Mouse (Mus musculus) bone marrow, adult 2 months (tissue): ENCODE measurements at regions not wholly inside any gene's neighbourhood (a gene's known extent, or its start where the extent isn't known, plus 50 kb on each side); places are given as distances from the start of the nearest gene placed in this dataset.

Experiments used
- H3K27ac ChIP-seq: fragments of 200-500 bp; 2 replicates; pipeline ENCODE4 v1.5.1; 2012; ENCODE audit warnings: low read depth, mild to moderate bottlenecking, control low read depth, inconsistent platforms, low read length; ENCODE audit not compliant: control insufficient read depth, poor library complexity, insufficient read depth
- H3K4me1 ChIP-seq: fragments of 200-500 bp; 2 replicates; pipeline ENCODE4 v1.6.1; 2011; ENCODE audit warnings: low read length; ENCODE audit not compliant: control insufficient read depth, insufficient read depth
- H3K4me3 ChIP-seq: fragments of 200-500 bp; replicated peaks from 2 replicates; pipeline ENCODE3; 2011; ENCODE audit warnings: mild to moderate bottlenecking, low read depth, low read length, control low read depth; ENCODE audit not compliant: control insufficient read depth
- CTCF ChIP-seq: fragments of 200-500 bp; IDR thresholded peaks from 2 replicates; pipeline ENCODE4 v1.5.1; 2011; ENCODE audit warnings: low read length, control low read depth; ENCODE audit not compliant: control insufficient read depth, insufficient read depth
- POLR2A ChIP-seq: fragments of 200-500 bp; IDR thresholded peaks from 2 replicates; pipeline ENCODE4 v1.6.1; 2011; ENCODE audit warnings: low read depth, mild to moderate bottlenecking, control low read depth, low read length, borderline replicate concordance; ENCODE audit not compliant: control insufficient read depth
- WGBS: fragments of 180-500 bp; shearing (Covaris S2); methylation state at CpG from one replicate; pipeline ENCODE4 v1.1.7; 2018; 5-methylcytosine and 5-hydroxymethylcytosine counted together

- no peak for TF ChIP-seq POLR2A
- no peak for TF ChIP-seq CTCF
- Histone ChIP-seq H3K4me3 (no peak overlapping the region), H3K4me1 (no peaks in the 10 kb centered on the region), H3K27ac (no peak overlapping the region)
- 82% methylated on average over 7 of the region's 7 CpGs for WGBS
These were observed 134.1 kb upstream of the Lhx1 start for GRCm38 (mm10) chr11:84659370-84659937.

- H3K4me3 ChIP-seq = no peak overlapping the region
- H3K27ac ChIP-seq = no peak overlapping the region
- 57% methylated on average over 8 of the region's 8 CpGs for WGBS
- TF ChIP-seq CTCF = no peak
- TF ChIP-seq POLR2A = no peak
- no peaks in the 10 kb centered on the region for H3K4me1 ChIP-seq
These were observed 128.1 kb upstream of the Lhx1 start for GRCm38 (mm10) chr11:84653481-84653880.

GRCm38 (mm10) chr11:84648899-84649298 is 123.6 kb upstream of the Lhx1 start:
- WGBS = 85% methylated on average over 5 of the region's 5 CpGs

GRCm38 (mm10) chr11:84647104-84647503 is 121.8 kb upstream of the Lhx1 start:
- 82% methylated on average over 5 of the region's 5 CpGs for WGBS
- Histone ChIP-seq H3K27ac (no peak overlapping the region), H3K4me1 (no peaks in the 10 kb centered on the region), H3K4me3 (no peak overlapping the region)
- TF ChIP-seq CTCF (no peak), POLR2A (no peak)

More at GRCm38 (mm10) chr11:84648899-84649298, 123.6 kb upstream of the Lhx1 start:
- Histone ChIP-seq H3K4me1 (no peaks in the 10 kb centered on the region), H3K4me3 (no peak overlapping the region), H3K27ac (no peak overlapping the region)
- TF ChIP-seq CTCF (no peak), POLR2A (no peak)

- no peak for TF ChIP-seq POLR2A
- no peak for TF ChIP-seq CTCF
- H3K4me1 ChIP-seq = no peaks in the 10 kb centered on the region
- no peak overlapping the region for H3K27ac ChIP-seq
- WGBS = 37% methylated on average over 5 of the region's 5 CpGs
- no peak overlapping the region for H3K4me3 ChIP-seq
These were observed 117.7 kb upstream of the Lhx1 start for GRCm38 (mm10) chr11:84643107-84643372.

- Histone ChIP-seq H3K4me3 (no peak overlapping the region), H3K27ac (no peak overlapping the region), H3K4me1 (no peaks in the 10 kb centered on the region)
- WGBS = 7% methylated on average over 64 of the region's 67 CpGs
- no peak for TF ChIP-seq POLR2A
- TF ChIP-seq CTCF = no peak
These were observed 117.2 kb upstream of the Lhx1 start for GRCm38 (mm10) chr11:84642300-84643106.

- WGBS = 13% methylated on average over 5 of the region's 5 CpGs
- TF ChIP-seq CTCF (no peak), POLR2A (no peak)
- Histone ChIP-seq H3K27ac (no peak overlapping the region), H3K4me1 (no peaks in the 10 kb centered on the region), H3K4me3 (no peak overlapping the region)
These were observed 116.3 kb upstream of the Lhx1 start for GRCm38 (mm10) chr11:84641601-84642000.

GRCm38 (mm10) chr11:84638353-84638752 is 113.0 kb upstream of the Lhx1 start:
- Histone ChIP-seq H3K4me1 (no peaks in the 10 kb centered on the region), H3K4me3 (no peak overlapping the region), H3K27ac (no peak overlapping the region)
- 33% methylated on average over 9 of the region's 9 CpGs for WGBS
- TF ChIP-seq POLR2A (no peak), CTCF (no peak)
